Mouse (Mus musculus) forebrain, embryonic 11.5 days (tissue): ENCODE results near the gene Arl4d. TPM values are rescaled to one million over a fixed set of nuclear protein-coding genes. Genes with fewer than 3 reads are reported as not detected.

Experiments
- ATAC-seq: fragments of 200-750 bp; cut with Nextera tagmentation; replicated peaks from 2 replicates; pipeline ENCODE4 v1.8.0; 2017; ENCODE audit warnings: moderate TSS enrichment; ENCODE audit not compliant: low FRiP score
- DNase-seq: peaks from one replicate; pipeline ENCODE4 v3.0.0-alpha.2; 2017; ENCODE audit warnings: low spot score
- H3K27ac ChIP-seq: fragments of 300-500 bp; sonication (generic); 2 replicates; pipeline ENCODE4 v1.5.1; 2014; ENCODE audit warnings: low read depth, low read length
- H3K27me3 ChIP-seq: fragments of 300-500 bp; sonication (generic); 2 replicates; pipeline ENCODE4 v1.6.1; 2014; ENCODE audit warnings: mild to moderate bottlenecking, low read length, mixed read lengths; ENCODE audit not compliant: control insufficient read depth, insufficient read depth
- H3K36me3 ChIP-seq: fragments of 300-500 bp; sonication (generic); 2 replicates; pipeline ENCODE4 v1.6.1; 2014; ENCODE audit warnings: mild to moderate bottlenecking, low read length, moderate library complexity, mixed read lengths; ENCODE audit not compliant: control insufficient read depth, insufficient read depth
- H3K4me1 ChIP-seq: fragments of 300-500 bp; sonication (generic); replicated peaks from 2 replicates; pipeline ENCODE4 v1.6.1; 2014; ENCODE audit warnings: low read length, mixed read lengths; ENCODE audit not compliant: control insufficient read depth, insufficient read depth
- H3K4me2 ChIP-seq: fragments of 300-500 bp; sonication (generic); 2 replicates; pipeline ENCODE4 v1.6.1; 2014; ENCODE audit warnings: low read depth, mild to moderate bottlenecking, low read length, moderate library complexity, mixed read lengths; ENCODE audit not compliant: severe bottlenecking
- H3K4me3 ChIP-seq: fragments of 300-500 bp; sonication (generic); 2 replicates; pipeline ENCODE4 v1.5.1; 2014; ENCODE audit warnings: low read depth, low read length
- H3K9ac ChIP-seq: fragments of 300-500 bp; sonication (generic); 2 replicates; pipeline ENCODE4 v1.6.1; 2014; ENCODE audit warnings: low read length
- H3K9me3 ChIP-seq: fragments of 300-500 bp; sonication (generic); 2 replicates; pipeline ENCODE4 v1.6.1; 2016; ENCODE audit warnings: low read length, mixed read lengths; ENCODE audit not compliant: control insufficient read depth
- WGBS: fragments of 180-500 bp; shearing (Covaris S2); extraction: QIAGEN DNeasy Blood & Tissue Kit; methylation state at CpG from one replicate; pipeline ENCODE4 v1.1.7; 2014; 5-methylcytosine and 5-hydroxymethylcytosine counted together
- polyA plus RNA-seq: library from polyadenylated mRNA; unstranded; fragments of >200 nt; fragmentation: Nextera tagmentation; extraction: Ambion mirVana; gene quantifications from 2 replicates; pipeline ENCODE4 v1.2.1, GENCODE M21; 2014

Arl4d gene
- polyA plus RNA-seq, 1 experiment from 2014 or later: 8.0 TPM

DNA sequence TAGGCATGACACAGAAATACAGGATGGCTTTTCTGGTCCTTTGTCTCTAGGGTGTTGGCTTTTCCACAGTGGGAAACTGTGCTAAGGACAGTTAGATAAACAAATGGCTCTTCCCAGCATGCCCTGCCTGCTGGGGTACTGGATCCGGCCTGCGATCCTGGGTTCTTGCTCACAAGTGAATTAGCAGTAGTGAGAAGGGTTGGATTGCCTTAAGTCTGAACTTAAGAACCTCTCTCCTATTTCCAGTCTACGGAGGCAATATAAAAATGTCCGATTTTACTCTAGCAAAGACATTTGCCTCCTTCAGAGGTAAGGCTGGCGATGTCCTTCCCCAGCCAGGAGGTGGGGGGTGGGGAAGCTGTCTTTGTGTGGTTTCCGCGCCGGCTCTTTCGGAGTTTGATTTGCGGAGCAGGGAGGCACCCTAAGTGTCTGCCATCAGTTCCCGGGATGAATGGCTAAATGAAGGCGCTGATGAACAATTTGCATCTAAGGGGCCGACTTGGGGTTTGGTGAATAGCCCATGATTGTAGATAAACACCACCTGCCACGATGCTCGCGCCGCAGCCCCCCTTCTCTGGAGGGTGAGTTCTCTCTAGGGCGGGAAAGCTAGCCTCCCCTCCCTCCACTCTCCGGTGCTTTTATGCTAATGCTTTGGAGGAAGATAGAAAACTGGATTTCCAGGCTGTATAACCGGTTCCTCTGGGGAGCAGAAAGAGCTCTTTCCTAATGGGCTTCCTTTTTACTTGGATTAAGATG is 30.7 kb downstream of the Arl4d start:
- Histone ChIP-seq H3K4me3 (peak overlapping the region; percentile 14; the same call in 1 of the 2 replicates), H3K27ac (peak overlapping the region; percentile 94), H3K4me2 (peak overlapping the region; percentile 48), H3K27me3 (no peaks in the 10 kb centered on the region), H3K9me3 (no peaks in the 10 kb centered on the region), H3K4me1 (peaks cover 12% of the 10 kb centered on the region), H3K9ac (peak overlapping the region; percentile 64), H3K36me3 (no peaks in the 10 kb centered on the region)
- DNase-seq (peak; percentile 79), ATAC-seq (peak; percentile 85)
- 4% methylated on average over 20 of the region's 20 CpGs for WGBS

- Histone ChIP-seq H3K9ac (0 out of 2 replicates have a peak overlapping the region, but pooled peaks have one; percentile 7), H3K4me2 (no peak overlapping the region)
These were observed 32.0 kb downstream of the Arl4d start for GRCm38 (mm10) chr11:101697156-101697861.

DNA sequence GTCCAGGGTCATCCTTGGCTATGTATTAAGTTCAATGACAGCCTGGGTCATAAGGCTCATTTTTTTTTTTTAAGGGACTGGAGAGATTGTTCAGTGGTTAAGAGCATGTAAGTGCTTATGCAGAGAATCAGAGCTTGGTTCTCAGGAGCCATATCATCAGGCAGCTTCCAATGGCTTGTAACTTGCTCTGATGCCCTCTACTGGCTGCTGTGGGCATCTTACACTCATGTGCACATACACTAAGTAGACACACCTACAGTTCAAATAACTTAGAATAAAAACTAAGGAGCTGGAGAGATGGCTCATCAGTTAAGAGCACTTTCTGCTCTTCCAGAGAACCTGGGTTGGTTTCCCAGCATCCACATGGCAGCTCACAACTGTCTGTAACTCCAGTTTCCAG is 32.8 kb downstream of the Arl4d start:
- Histone ChIP-seq H3K4me1 (peaks cover 12% of the 10 kb centered on the region), H3K27ac (no peak overlapping the region), H3K9ac (no peak overlapping the region), H3K4me3 (no peak overlapping the region), H3K9me3 (no peaks in the 10 kb centered on the region), H3K36me3 (no peaks in the 10 kb centered on the region), H3K4me2 (no peak overlapping the region), H3K27me3 (no peaks in the 10 kb centered on the region)
- ATAC-seq: no peak
- DNase-seq: no peak

More at GRCm38 (mm10) chr11:101697156-101697861, 32.0 kb downstream of the Arl4d start:
- DNase-seq (no peak), ATAC-seq (no peak)
- 90% methylated on average over 9 of the region's 9 CpGs for WGBS
- H3K4me1 ChIP-seq: peaks cover 12% of the 10 kb centered on the region
- no peaks in the 10 kb centered on the region for H3K9me3 ChIP-seq
- peak overlapping the region; percentile 94 for H3K27ac ChIP-seq
- no peaks in the 10 kb centered on the region for H3K27me3 ChIP-seq
- no peaks in the 10 kb centered on the region for H3K36me3 ChIP-seq
- no peak overlapping the region for H3K4me3 ChIP-seq

DNA sequence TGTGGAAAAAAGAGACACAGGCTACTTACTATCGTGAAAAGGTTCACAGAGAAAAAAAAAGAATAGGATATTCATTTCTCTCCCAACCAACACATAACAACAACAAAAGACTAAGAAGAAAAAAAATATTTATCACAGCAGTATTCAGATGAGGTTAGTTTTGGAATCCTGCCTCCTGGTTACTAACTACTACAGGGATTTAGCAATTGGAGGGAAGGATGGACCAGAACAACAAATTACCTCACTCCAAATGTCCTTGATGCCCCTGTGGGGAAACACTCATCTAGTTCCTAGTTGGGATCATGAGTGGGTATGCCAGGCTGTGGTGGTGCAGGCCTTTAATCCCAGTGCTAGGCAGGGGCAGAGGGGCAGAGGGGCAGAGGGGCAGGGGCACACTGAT is 34.2 kb downstream of the Arl4d start:
- Histone ChIP-seq H3K27ac (no peak overlapping the region), H3K4me1 (peaks cover 12% of the 10 kb centered on the region), H3K9ac (no peak overlapping the region), H3K4me2 (no peak overlapping the region), H3K27me3 (no peaks in the 10 kb centered on the region), H3K36me3 (no peaks in the 10 kb centered on the region), H3K9me3 (no peaks in the 10 kb centered on the region), H3K4me3 (no peak overlapping the region)
- 96% methylated on average over 1 of the region's 1 CpGs for WGBS
- no peak for DNase-seq
- no peak for ATAC-seq

GRCm38 (mm10) chr11:101699991-101700390 is 34.6 kb downstream of the Arl4d start:
- no peak for ATAC-seq
- no peaks in the 10 kb centered on the region for H3K36me3 ChIP-seq
- peaks cover 12% of the 10 kb centered on the region for H3K4me1 ChIP-seq
- no peak overlapping the region for H3K27ac ChIP-seq
- no peaks in the 10 kb centered on the region for H3K9me3 ChIP-seq
- no peak for DNase-seq
- 79% methylated on average over 7 of the region's 7 CpGs for WGBS
- H3K27me3 ChIP-seq: no peaks in the 10 kb centered on the region
- H3K4me3 ChIP-seq: no peak overlapping the region
- no peak overlapping the region for H3K9ac ChIP-seq
- H3K4me2 ChIP-seq: no peak overlapping the region

DNA sequence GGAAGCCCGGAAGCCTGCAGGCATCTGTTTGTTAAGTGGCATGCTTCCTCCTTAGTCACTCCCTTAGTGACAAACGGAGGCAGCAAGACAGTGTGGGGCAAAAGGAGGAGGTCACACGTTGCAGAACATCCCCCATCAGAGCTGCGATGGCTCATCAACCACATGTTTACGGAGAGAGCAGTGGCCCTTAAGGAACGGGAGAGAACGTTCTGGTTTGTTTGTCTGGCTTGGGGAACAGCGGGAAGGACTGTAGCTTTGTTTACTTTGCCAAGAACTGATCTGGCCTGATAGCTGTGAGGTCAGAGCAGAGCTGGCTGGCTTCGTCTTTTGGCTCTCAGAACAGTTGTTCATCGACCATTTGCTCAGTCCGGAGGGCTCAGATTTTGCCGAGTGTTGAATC is 35.1 kb downstream of the Arl4d start:
- Histone ChIP-seq H3K36me3 (no peaks in the 10 kb centered on the region), H3K27ac (no peak overlapping the region), H3K4me1 (peaks cover 9% of the 10 kb centered on the region), H3K27me3 (no peaks in the 10 kb centered on the region), H3K9me3 (no peaks in the 10 kb centered on the region), H3K4me3 (no peak overlapping the region), H3K4me2 (no peak overlapping the region), H3K9ac (no peak overlapping the region)
- WGBS: 60% methylated on average over 12 of the region's 12 CpGs
- ATAC-seq: no peak
- no peak for DNase-seq

DNA sequence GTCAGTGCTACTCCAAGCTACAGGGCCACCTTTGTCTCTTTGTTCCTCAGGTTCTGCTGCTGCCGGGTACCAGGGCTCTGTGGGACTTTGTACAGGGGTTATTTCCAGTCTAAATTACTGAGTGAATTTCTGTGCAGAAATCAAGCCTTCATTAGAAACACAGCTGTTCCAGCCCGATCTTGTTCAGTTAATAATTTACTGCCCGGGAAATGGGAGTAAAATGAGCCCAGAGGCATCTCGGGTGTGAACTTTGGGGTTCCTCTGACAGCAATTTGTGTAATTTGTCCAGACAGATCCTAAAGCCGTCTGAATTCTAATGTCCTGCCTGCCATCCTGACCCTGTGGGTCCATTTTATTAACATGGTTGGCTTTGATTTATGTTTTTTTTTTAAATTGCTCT is 38.7 kb downstream of the Arl4d start:
- 68% methylated on average over 5 of the region's 5 CpGs for WGBS
- Histone ChIP-seq H3K9ac (no peak overlapping the region), H3K4me1 (no peaks in the 10 kb centered on the region), H3K4me3 (no peak overlapping the region), H3K27ac (no peak overlapping the region), H3K9me3 (no peaks in the 10 kb centered on the region), H3K36me3 (no peaks in the 10 kb centered on the region), H3K27me3 (no peaks in the 10 kb centered on the region), H3K4me2 (no peak overlapping the region)
- ATAC-seq (no peak), DNase-seq (no peak)

DNA sequence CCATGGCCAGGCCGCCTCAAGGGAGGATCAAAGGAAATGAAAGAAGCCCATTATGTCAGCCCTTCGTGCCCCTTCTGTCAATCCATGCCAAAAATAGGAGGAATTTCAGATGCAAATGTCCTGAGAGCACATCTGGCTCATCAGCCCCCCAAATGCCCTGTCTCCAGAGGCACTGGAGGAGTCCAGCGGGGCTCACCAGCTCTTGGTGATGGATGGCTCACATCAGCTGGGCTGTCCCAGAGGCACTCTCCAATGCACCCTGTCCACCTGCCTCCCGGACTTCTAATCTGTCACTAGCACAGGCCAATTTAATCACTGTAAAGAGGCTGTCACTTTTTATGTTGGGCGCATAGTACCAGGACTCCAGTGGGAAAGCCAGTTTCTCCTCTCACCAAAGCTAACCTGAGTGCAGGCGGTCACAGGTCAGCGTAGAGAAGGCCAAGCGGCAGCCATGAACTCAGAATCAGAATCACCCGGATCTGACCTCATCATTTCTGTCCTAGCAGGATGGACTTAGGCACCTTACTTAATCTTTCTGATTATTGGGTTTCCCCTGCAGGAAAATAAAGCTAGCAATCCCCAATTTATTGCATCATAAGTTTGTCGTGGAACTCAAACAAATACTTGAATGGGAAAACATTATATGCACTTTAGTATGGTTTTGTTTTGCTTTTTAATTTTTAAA is 41.6 kb downstream of the Arl4d start:
- no peaks in the 10 kb centered on the region for H3K36me3 ChIP-seq
- H3K4me3 ChIP-seq: no peak overlapping the region
- H3K27me3 ChIP-seq: no peaks in the 10 kb centered on the region
- DNase-seq: no peak
- no peak overlapping the region for H3K9ac ChIP-seq
- H3K9me3 ChIP-seq: no peaks in the 10 kb centered on the region
- H3K4me1 ChIP-seq: no peaks in the 10 kb centered on the region
- 85% methylated on average over 10 of the region's 10 CpGs for WGBS
- H3K4me2 ChIP-seq: no peak overlapping the region
- H3K27ac ChIP-seq: no peak overlapping the region
- no peak for ATAC-seq
